Mouse (Mus musculus) MEL (cell line): Measurements from ENCODE around the gene Itgb6. TPM values are rescaled to one million over a fixed set of nuclear protein-coding genes. Genes with fewer than 3 reads are reported as not detected.

ENCODE experiments used
- DNase-seq: peaks from one replicate; pipeline ENCODE4 v3.0.0; 2011; ENCODE audit warnings: low read depth, low spot score
- H3K27ac ChIP-seq: 2 replicates; pipeline ENCODE4 v1.5.1; 2012; ENCODE audit warnings: low read depth, mild to moderate bottlenecking, control low read depth, low read length, moderate library complexity; ENCODE audit not compliant: control insufficient read depth
- H3K27me3 ChIP-seq, 2 experiments: fragments of 150-350 bp in 1 of 2; sonication (generic) in 1 of 2; 2 replicates each; pipeline ENCODE4 v1.6.1; 2012; ENCODE audit warnings: low read length in 2 of 2, mild to moderate bottlenecking in 2 of 2, improper control_type of control experiment in 1 of 2, moderate library complexity in 1 of 2; ENCODE audit not compliant: insufficient read depth in 2 of 2, control insufficient read depth in 1 of 2
- H3K36me3 ChIP-seq, 2 experiments: 2 replicates each; pipeline ENCODE4 v1.6.1; 2012 to 2014; ENCODE audit warnings: low read length in 2 of 2, improper control_type of control experiment in 1 of 2, inconsistent platforms in 1 of 2, mild to moderate bottlenecking in 1 of 2; ENCODE audit not compliant: insufficient read depth in 2 of 2, control insufficient read depth in 1 of 2
- H3K4me1 ChIP-seq, 2 experiments: fragments of 150-350 bp in 1 of 2; sonication (generic) in 1 of 2; 2 replicates each; pipeline ENCODE4 v1.6.1; 2012; ENCODE audit warnings: low read length in 2 of 2, improper control_type of control experiment in 1 of 2, mild to moderate bottlenecking in 1 of 2; ENCODE audit not compliant: insufficient read depth in 2 of 2, control insufficient read depth in 1 of 2
- H3K4me3 ChIP-seq, 2 experiments: fragments of 150-350 bp in 1 of 2; sonication (generic) in 1 of 2; 2 replicates each; pipeline ENCODE4 v1.5.1; 2012; ENCODE audit warnings: low read depth in 2 of 2, low read length in 2 of 2, mild to moderate bottlenecking in 2 of 2, moderate library complexity in 2 of 2, control low read depth in 1 of 2, improper control_type of control experiment in 1 of 2; ENCODE audit not compliant: control insufficient read depth in 1 of 2, insufficient read depth in 1 of 2
- H3K79me2 ChIP-seq: 2 replicates; pipeline ENCODE4 v1.6.1; 2012; ENCODE audit warnings: mild to moderate bottlenecking, low read length, moderate library complexity; ENCODE audit not compliant: control insufficient read depth, poor library complexity, insufficient read depth
- H3K9ac ChIP-seq: 2 replicates; pipeline ENCODE4 v1.6.1; 2012; ENCODE audit warnings: low read depth, mild to moderate bottlenecking, control low read depth, low read length, moderate library complexity; ENCODE audit not compliant: control insufficient read depth, poor library complexity, severe bottlenecking
- H3K9me3 ChIP-seq: fragments of 150-350 bp; sonication (generic); replicated peaks from 2 replicates; pipeline ENCODE4 v1.6.1; 2012; ENCODE audit warnings: mild to moderate bottlenecking, low read length, improper control_type of control experiment, moderate library complexity; ENCODE audit not compliant: insufficient read depth
- CHD2 ChIP-seq: IDR thresholded peaks from 2 replicates; pipeline ENCODE4 v1.6.1; 2011; ENCODE audit warnings: low read length, improper control_type of control experiment
- CTCF ChIP-seq, 3 experiments: IDR thresholded peaks in 2 of 3; conservative IDR thresholded peaks in 1 of 3; 2 replicates each; pipeline ENCODE4 v1.5.1; 2011 to 2012; ENCODE audit warnings: low read length in 3 of 3, low read depth in 2 of 3, mild to moderate bottlenecking in 2 of 3, improper control_type of control experiment in 1 of 3, inconsistent platforms in 1 of 3, mixed read lengths in 1 of 3, moderate library complexity in 1 of 3; ENCODE audit not compliant: control insufficient read depth in 1 of 3, insufficient read depth in 1 of 3, poor library complexity in 1 of 3, severe bottlenecking in 1 of 3
- E2F4 ChIP-seq: IDR thresholded peaks from 2 replicates; pipeline ENCODE4 v1.6.1; 2011; ENCODE audit warnings: low read depth, low read length, improper control_type of control experiment, borderline replicate concordance
- ELF1 ChIP-seq: IDR thresholded peaks from 2 replicates; pipeline ENCODE4 v1.6.1; 2014; ENCODE audit warnings: low read depth, mild to moderate bottlenecking, inconsistent platforms, low read length, improper control_type of control experiment, moderate library complexity
- ETS1 ChIP-seq: IDR thresholded peaks from 2 replicates; pipeline ENCODE4 v1.6.1; 2012; ENCODE audit warnings: low read depth, mild to moderate bottlenecking, inconsistent platforms, low read length, improper control_type of control experiment, moderate library complexity
- GATA1 ChIP-seq: IDR thresholded peaks from 2 replicates; pipeline ENCODE4 v1.6.1; 2011; ENCODE audit warnings: low read depth, low read length, improper control_type of control experiment
- KAT2A ChIP-seq: conservative IDR thresholded peaks from 2 replicates; pipeline ENCODE4 v1.6.1; 2012; ENCODE audit warnings: low read depth, low read length, improper control_type of control experiment, inconsistent platforms
- MYC ChIP-seq: IDR thresholded peaks from 2 replicates; pipeline ENCODE4 v1.6.1; 2011; ENCODE audit warnings: low read depth, mild to moderate bottlenecking, low read length, improper control_type of control experiment, moderate library complexity
- POLR2AphosphoS2 ChIP-seq: IDR thresholded peaks from 2 replicates; pipeline ENCODE4 v1.6.1; 2011; ENCODE audit warnings: low read length, improper control_type of control experiment
- SMC3 ChIP-seq: IDR thresholded peaks from 2 replicates; pipeline ENCODE4 v1.6.1; 2011; ENCODE audit warnings: low read depth, low read length, improper control_type of control experiment
- TBP ChIP-seq: IDR thresholded peaks from 2 replicates; pipeline ENCODE4 v1.8.0; 2011; ENCODE audit warnings: low read depth, low read length, improper control_type of control experiment
- USF2 ChIP-seq, 2 experiments: IDR thresholded peaks; 2 replicates each; pipeline ENCODE4 v1.6.1; 2011 to 2012; ENCODE audit warnings: improper control_type of control experiment in 2 of 2, low read length in 2 of 2, borderline replicate concordance in 1 of 2, inconsistent platforms in 1 of 2, low read depth in 1 of 2, mild to moderate bottlenecking in 1 of 2; ENCODE audit not compliant: insufficient read depth in 1 of 2
- ZKSCAN1 ChIP-seq: IDR thresholded peaks from 2 replicates; pipeline ENCODE4 v1.6.1; 2012; ENCODE audit warnings: low read depth, mild to moderate bottlenecking, inconsistent platforms, low read length, improper control_type of control experiment, moderate library complexity
- polyA plus RNA-seq, 2 experiments: library from polyadenylated mRNA; stranded (reverse) in 1 of 2; unstranded in 1 of 2; fragments of >175 nt in 1 of 2; fragments of >200 nt in 1 of 2; gene quantifications; 2 replicates each; pipeline versions ENCODE4 v1.2.1 to v1.2.4; 2012; ENCODE audit warnings: low replicate concordance in 2 of 2, low read depth in 1 of 2; ENCODE audit not compliant: insufficient read length in 2 of 2, insufficient read depth in 1 of 2, missing spikeins in 1 of 2
- total RNA-seq: library from RNA; depleted of rRNA; stranded (reverse); fragments of 300-350 nt; gene quantifications from 2 replicates; pipeline ENCODE4 v1.2.3, GENCODE M21; 2012; rRNA removed

The Itgb6 gene
- total and polyA plus RNA-seq, 3 experiments: not detected

GRCm38 (mm10) chr2:60549851-60550250, 172.6 kb downstream of the Itgb6 start:
- DNase-seq: no peak
- H3K9ac ChIP-seq: no peak overlapping the region
- no peak overlapping the region for H3K27ac ChIP-seq
- no peaks in the 10 kb centered on the region for H3K4me1 ChIP-seq
- no peak for TF ChIP-seq MYC
- TF ChIP-seq E2F4: no peak
- no peak for TF ChIP-seq CHD2
- no peak for TF ChIP-seq ELF1
- TF ChIP-seq TBP: no peak
- no peak for TF ChIP-seq GATA1
- no peak for TF ChIP-seq ZKSCAN1
- no peak for TF ChIP-seq POLR2AphosphoS2
- TF ChIP-seq USF2 (IDR thresholded peaks at IDR 0.05; ENCODE audit: borderline replicate concordance in 1 of 2, insufficient read depth in 1 of 2, low read depth in 1 of 2, low read length in 2 of 2): no peak
- TF ChIP-seq ETS1: no peak
- no peak for TF ChIP-seq CTCF (IDR thresholded peaks at IDR 0.05 in 2 of 3, conservative IDR thresholded peaks at IDR 0.05 in 1 of 3; ENCODE audit: control insufficient read depth in 1 of 3, insufficient read depth in 1 of 3, low read depth in 2 of 3, low read length in 3 of 3, poor library complexity in 1 of 3, severe bottlenecking in 1 of 3)
- no peak for TF ChIP-seq KAT2A
- TF ChIP-seq SMC3: no peak
- no peaks in the 10 kb centered on the region for H3K36me3 ChIP-seq
- H3K9me3 ChIP-seq: no peaks in the 10 kb centered on the region
- no peak overlapping the region for H3K4me3 ChIP-seq
- no peaks in the 10 kb centered on the region for H3K79me2 ChIP-seq
- H3K27me3 ChIP-seq: no peaks in the 10 kb centered on the region

Other genes with a start within 250 kb of the Itgb6 start
- gene Pla2r1, start 169.3 kb downstream of the Itgb6 start, total RNA-seq: not detected in 2 replicates
- gene Pla2r1, start 169.3 kb downstream of the Itgb6 start, polyA plus RNA-seq: not detected
- 10.1 and 10.3 TPM in 2 replicates for gene Rbms1, start 240.5 kb upstream of the Itgb6 start, total RNA-seq
- 10 to 100 TPM in 1 of 2 experiments, not detected in 1; 27.4 TPM for gene Rbms1, start 240.5 kb upstream of the Itgb6 start, polyA plus RNA-seq